Mouse (Mus musculus) heart, embryonic 13.5 days (tissue): ENCODE measurements around the gene E4f1. TPM values are rescaled to one million over a fixed set of nuclear protein-coding genes. Genes with fewer than 3 reads are reported as not detected.
A peak's percentile ranks its signal among the peaks of the same experiment; 100 is the strongest.

ENCODE experiments used
- ATAC-seq: fragments of 200-750 bp; cut with Nextera tagmentation; 2 replicates; pipeline ENCODE4 v1.8.0; 2017; ENCODE audit warnings: moderate TSS enrichment; ENCODE audit not compliant: insufficient number of reproducible peaks, low FRiP score, low TSS enrichment; ENCODE audit errors: extremely low read depth
- H3K27ac ChIP-seq: fragments of 300-500 bp; sonication (generic); replicated peaks from 2 replicates; pipeline ENCODE4 v1.5.1; 2015; ENCODE audit warnings: moderate library complexity, mild to moderate bottlenecking, inconsistent platforms
- H3K27me3 ChIP-seq: fragments of 300-500 bp; sonication (generic); replicated peaks from 2 replicates; pipeline ENCODE4 v1.6.1; 2015; ENCODE audit warnings: mild to moderate bottlenecking, inconsistent platforms
- H3K36me3 ChIP-seq: fragments of 300-500 bp; sonication (generic); 2 replicates; pipeline ENCODE4 v1.6.1; 2015; ENCODE audit warnings: mild to moderate bottlenecking, inconsistent platforms
- H3K4me1 ChIP-seq: fragments of 300-500 bp; sonication (generic); 2 replicates; pipeline ENCODE4 v1.6.1; 2015; ENCODE audit warnings: inconsistent platforms
- H3K4me2 ChIP-seq: fragments of 300-500 bp; sonication (generic); 2 replicates; pipeline ENCODE4 v1.6.1; 2015; ENCODE audit warnings: inconsistent platforms, mild to moderate bottlenecking, moderate library complexity
- H3K4me3 ChIP-seq: fragments of 300-500 bp; sonication (generic); 2 replicates; pipeline ENCODE4 v1.5.1; 2015; ENCODE audit warnings: moderate library complexity, mild to moderate bottlenecking, inconsistent platforms
- H3K9ac ChIP-seq: fragments of 300-500 bp; sonication (generic); 2 replicates; pipeline ENCODE4 v1.6.1; 2015; ENCODE audit warnings: inconsistent platforms, mild to moderate bottlenecking, moderate library complexity
- H3K9me3 ChIP-seq: fragments of 300-500 bp; sonication (generic); 2 replicates; pipeline ENCODE4 v1.6.1; 2016; ENCODE audit warnings: inconsistent platforms
- WGBS: fragments of 180-500 bp; shearing (Covaris S2); methylation state at CpG from one replicate; pipeline ENCODE4 v1.1.7; 2015; ENCODE audit warnings: mixed read lengths; 5-methylcytosine and 5-hydroxymethylcytosine counted together
- polyA plus RNA-seq: library from polyadenylated mRNA; unstranded; fragments of >200 nt; fragmentation: Nextera tagmentation; extraction: Ambion mirVana; gene quantifications from 2 replicates; pipeline ENCODE4 v1.2.1, GENCODE M21; 2015

E4f1 gene
- polyA plus RNA-seq, 1 experiment from 2014 or later = 24.5 TPM

GRCm38 (mm10) chr17:24451220-24451619 is 18.9 kb downstream of the E4f1 start:
- H3K27me3 ChIP-seq = no peaks in the 10 kb centered on the region
- no peak overlapping the region for H3K4me2 ChIP-seq
- no peak overlapping the region for H3K27ac ChIP-seq
- no peak overlapping the region for H3K4me3 ChIP-seq
- H3K9ac ChIP-seq = no peak overlapping the region
- peaks cover 56% of the 10 kb centered on the region for H3K36me3 ChIP-seq
- H3K9me3 ChIP-seq = no peaks in the 10 kb centered on the region
- H3K4me1 ChIP-seq = peaks cover 20% of the 10 kb centered on the region
- 92% methylated on average over 6 of the region's 6 CpGs for whole genome bisulfite sequencing
- no peak for ATAC-seq

GRCm38 (mm10) chr17:24449507-24449906 is 20.6 kb downstream of the E4f1 start:
- ATAC-seq = no peak
- H3K9ac ChIP-seq = no peak overlapping the region
- no peak overlapping the region for H3K4me2 ChIP-seq
- H3K27ac ChIP-seq = no peak overlapping the region
- no peaks in the 10 kb centered on the region for H3K9me3 ChIP-seq
- no peak overlapping the region for H3K4me3 ChIP-seq
- peaks cover 14% of the 10 kb centered on the region for H3K4me1 ChIP-seq
- no peaks in the 10 kb centered on the region for H3K27me3 ChIP-seq
- 87% methylated on average over 6 of the region's 6 CpGs for WGBS
- H3K36me3 ChIP-seq = peaks cover 74% of the 10 kb centered on the region

GRCm38 (mm10) chr17:24446590-24446989 is 23.5 kb downstream of the E4f1 start:
- WGBS = 89% methylated on average over 8 of the region's 8 CpGs
- no peak overlapping the region for H3K27ac ChIP-seq
- no peak overlapping the region for H3K4me2 ChIP-seq
- no peaks in the 10 kb centered on the region for H3K9me3 ChIP-seq
- H3K4me1 ChIP-seq = no peaks in the 10 kb centered on the region; the same call in 1 of the 2 replicates
- no peak for ATAC-seq
- H3K36me3 ChIP-seq = peaks cover 99% of the 10 kb centered on the region
- no peaks in the 10 kb centered on the region for H3K27me3 ChIP-seq
- no peak overlapping the region for H3K4me3 ChIP-seq
- H3K9ac ChIP-seq = no peak overlapping the region

- Histone ChIP-seq H3K27ac (no peak overlapping the region), H3K36me3 (peaks cover 98% of the 10 kb centered on the region), H3K27me3 (no peaks in the 10 kb centered on the region), H3K4me3 (no peak overlapping the region), H3K9me3 (no peaks in the 10 kb centered on the region), H3K4me1 (no peaks in the 10 kb centered on the region), H3K9ac (no peak overlapping the region), H3K4me2 (no peak overlapping the region)
- 78% methylated on average over 4 of the region's 4 CpGs for whole genome bisulfite sequencing
- no peak for ATAC-seq
These were observed 26.7 kb downstream of the E4f1 start for GRCm38 (mm10) chr17:24443409-24443808.

- Histone ChIP-seq H3K4me1 (no peaks in the 10 kb centered on the region), H3K9ac (no peak within 1 kb of the TSS), H3K36me3 (peaks cover 98% of the 10 kb centered on the region), H3K4me2 (no peak within 1 kb of the TSS), H3K27ac (no peak within 1 kb of the TSS), H3K4me3 (no peak within 1 kb of the TSS), H3K27me3 (no peaks in the 10 kb centered on the region), H3K9me3 (no peaks in the 10 kb centered on the region)
- no peak for ATAC-seq
- 73% methylated on average over 7 of the region's 7 CpGs for WGBS
These were observed 27.4 kb downstream of the E4f1 start, which contains the start of gene Dnase1l2 for GRCm38 (mm10) chr17:24442632-24443155. TSS of gene Dnase1l2 (minus strand) at chr17:24443105.

- 83% methylated on average over 14 of the region's 14 CpGs for WGBS
These were observed 28.0 kb downstream of the E4f1 start for GRCm38 (mm10) chr17:24442107-24442506.

GRCm38 (mm10) chr17:24441148-24441547 is 29.0 kb downstream of the E4f1 start:
- Histone ChIP-seq H3K4me2 (no peak overlapping the region), H3K4me1 (no peaks in the 10 kb centered on the region), H3K9me3 (no peaks in the 10 kb centered on the region), H3K36me3 (peaks cover 98% of the 10 kb centered on the region), H3K9ac (no peak overlapping the region), H3K27me3 (no peaks in the 10 kb centered on the region), H3K4me3 (no peak overlapping the region), H3K27ac (no peak overlapping the region)
- 46% methylated on average over 2 of the region's 2 CpGs for WGBS
- ATAC-seq = no peak

More at GRCm38 (mm10) chr17:24442107-24442506, 28.0 kb downstream of the E4f1 start:
- H3K4me1 ChIP-seq = no peaks in the 10 kb centered on the region
- no peak overlapping the region for H3K9ac ChIP-seq
- peaks cover 98% of the 10 kb centered on the region for H3K36me3 ChIP-seq
- H3K9me3 ChIP-seq = no peaks in the 10 kb centered on the region
- no peak overlapping the region for H3K27ac ChIP-seq
- no peak overlapping the region for H3K4me3 ChIP-seq
- H3K27me3 ChIP-seq = no peaks in the 10 kb centered on the region
- no peak for ATAC-seq
- H3K4me2 ChIP-seq = no peak overlapping the region

GRCm38 (mm10) chr17:24440377-24440776 is 29.7 kb downstream of the E4f1 start:
- WGBS = 86% methylated on average over 8 of the region's 8 CpGs
- Histone ChIP-seq H3K4me1 (no peaks in the 10 kb centered on the region), H3K27me3 (no peaks in the 10 kb centered on the region), H3K27ac (no peak overlapping the region), H3K9me3 (no peaks in the 10 kb centered on the region), H3K4me2 (no peak overlapping the region), H3K4me3 (no peak overlapping the region), H3K36me3 (peaks cover 98% of the 10 kb centered on the region), H3K9ac (no peak overlapping the region)
- no peak for ATAC-seq

GRCm38 (mm10) chr17:24437016-24437415 is 33.1 kb downstream of the E4f1 start:
- peaks cover 91% of the 10 kb centered on the region for H3K36me3 ChIP-seq

GRCm38 (mm10) chr17:24429201-24429983 is 40.7 kb downstream of the E4f1 start:
- no peaks in the 10 kb centered on the region for H3K9me3 ChIP-seq
- 55% methylated on average over 14 of the region's 14 CpGs for WGBS
- H3K4me1 ChIP-seq = peaks cover 39% of the 10 kb centered on the region
- peak overlapping the region; percentile 88 for H3K27ac ChIP-seq
- H3K36me3 ChIP-seq = peaks cover 42% of the 10 kb centered on the region
- no peak for ATAC-seq
- H3K4me2 ChIP-seq = peak overlapping the region; percentile 59
- H3K4me3 ChIP-seq = peak overlapping the region; percentile 18
- H3K27me3 ChIP-seq = no peaks in the 10 kb centered on the region
- peak overlapping the region; percentile 72 for H3K9ac ChIP-seq

More at GRCm38 (mm10) chr17:24437016-24437415, 33.1 kb downstream of the E4f1 start:
- Histone ChIP-seq H3K4me3 (no peak overlapping the region), H3K9me3 (no peaks in the 10 kb centered on the region), H3K4me1 (no peaks in the 10 kb centered on the region), H3K27me3 (no peaks in the 10 kb centered on the region), H3K9ac (no peak overlapping the region), H3K27ac (no peak overlapping the region), H3K4me2 (no peak overlapping the region)
- WGBS = 78% methylated on average over 5 of the region's 5 CpGs
- ATAC-seq = no peak

GRCm38 (mm10) chr17:24427170-24427557 is 42.9 kb downstream of the E4f1 start:
- WGBS = 3% methylated on average over 8 of the region's 8 CpGs
- peak overlapping the region; percentile 97 for H3K9ac ChIP-seq
- peak overlapping the region; percentile 99 for H3K27ac ChIP-seq
- ATAC-seq = no peak
- H3K4me2 ChIP-seq = peak overlapping the region; percentile 79
- H3K4me3 ChIP-seq = peak overlapping the region; percentile 86
- H3K4me1 ChIP-seq = peaks cover 39% of the 10 kb centered on the region
- no peaks in the 10 kb centered on the region for H3K9me3 ChIP-seq
- H3K36me3 ChIP-seq = peaks cover 48% of the 10 kb centered on the region
- no peaks in the 10 kb centered on the region for H3K27me3 ChIP-seq
